Mouse (Mus musculus): Measurements from ENCODE around the gene AC109138.7.
A peak's percentile ranks its signal among the peaks of the same experiment; 100 is the strongest.

GRCm38 (mm10) chr19:4257216-4257896 is 43.2 kb downstream of the AC109138.7 start:
- TF ChIP-seq CTCF (IDR thresholded peaks at IDR 0.05; ENCODE audit: extremely low read depth, insufficient read depth, insufficient read length, insufficient replicate concordance) (peak; percentile 97), POLR2A (IDR thresholded peaks at IDR 0.05; ENCODE audit: low read depth, low read length) (no peak)

Measured in spleen, adult 2 months (tissue).